Mouse (Mus musculus): ENCODE results near the gene Zbtb20. TPM values are rescaled to one million over a fixed set of nuclear protein-coding genes. Genes with fewer than 3 reads are reported as not detected.

Zbtb20 gene
- polyA plus RNA-seq, 1 experiment from 2014 or later, result 24.5 TPM

DNA sequence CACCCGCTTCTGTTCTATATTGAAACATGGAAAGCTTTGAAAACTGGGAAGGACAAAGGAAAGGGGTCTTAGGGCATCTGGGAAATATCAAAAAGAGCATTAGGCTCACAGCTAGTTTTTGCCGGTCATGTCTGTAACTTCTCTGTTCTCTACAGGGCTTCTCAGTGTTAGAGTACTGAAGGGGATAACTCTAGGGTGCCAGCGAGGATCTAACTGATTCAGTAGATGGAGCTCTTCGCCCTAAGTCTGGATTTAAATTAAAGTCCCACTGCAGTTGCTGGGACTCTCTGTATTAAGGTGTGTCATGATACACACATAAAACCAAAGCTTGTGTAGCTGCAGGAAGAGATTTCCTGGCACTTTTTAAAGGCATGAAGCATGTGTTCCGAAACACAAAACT lies 634.8 kb downstream of the Zbtb20 start:
- Histone ChIP-seq H3K36me3 (no peaks in the 10 kb centered on the region), H3K4me1 (peaks cover 33% of the 10 kb centered on the region), H3K27ac (replicated peaks) (no peak overlapping the region), H3K27me3 (ENCODE audit: low read depth, poor library complexity, severe bottlenecking) (no peaks in the 10 kb centered on the region), H3K9me3 (replicated peaks) (no peaks in the 10 kb centered on the region), H3K4me3 (no peak overlapping the region)
- WGBS, result 60% methylated on average over 5 of the region's 5 CpGs
- DNase-seq (ENCODE audit: low spot score), result no peak

DNA sequence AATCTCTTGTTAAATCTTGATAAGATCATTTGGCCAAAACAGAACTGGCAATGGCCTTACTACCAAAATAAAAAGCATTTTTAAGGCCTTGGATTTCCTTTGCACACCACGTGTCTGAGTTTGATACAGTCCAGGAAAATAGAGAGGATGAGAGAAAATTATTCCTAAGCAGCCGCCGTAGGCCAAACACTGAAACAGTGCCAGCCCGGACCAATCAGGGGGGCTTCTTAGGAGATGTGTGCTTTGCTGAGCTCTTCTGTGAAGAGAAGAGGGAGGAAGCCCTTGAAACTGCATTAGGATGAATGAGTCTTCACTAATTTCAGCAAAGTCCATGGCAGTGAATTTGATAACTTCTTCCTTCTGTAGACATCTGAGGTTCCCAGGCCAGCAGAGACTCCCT lies 635.9 kb downstream of the Zbtb20 start:
- Histone ChIP-seq H3K4me1 (peaks cover 23% of the 10 kb centered on the region), H3K36me3 (no peaks in the 10 kb centered on the region), H3K4me3 (no peak overlapping the region), H3K27ac (replicated peaks) (no peak overlapping the region), H3K27me3 (ENCODE audit: low read depth, poor library complexity, severe bottlenecking) (no peaks in the 10 kb centered on the region), H3K9me3 (replicated peaks) (no peaks in the 10 kb centered on the region)
- 86% methylated on average over 4 of the region's 4 CpGs for WGBS
- DNase-seq (ENCODE audit: low spot score), result no peak

DNA sequence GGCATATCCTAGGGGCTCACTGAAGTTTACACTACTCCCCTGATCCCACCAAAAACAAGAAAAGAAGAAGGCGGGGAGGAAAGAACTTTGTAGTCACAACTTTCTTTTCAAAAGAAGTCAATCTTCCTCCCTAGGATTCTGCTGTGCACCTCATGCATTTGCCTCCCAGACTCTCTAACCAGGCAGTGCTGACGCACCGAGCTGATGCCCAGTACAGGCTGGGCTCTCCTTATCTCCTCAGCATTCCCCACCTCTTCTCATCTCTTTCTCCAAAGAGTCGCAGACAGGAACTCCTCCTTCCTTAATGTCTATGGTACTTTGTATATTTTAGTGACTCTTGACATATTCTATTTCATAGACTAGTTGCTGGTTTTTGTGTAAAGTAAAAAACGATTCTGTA lies 638.3 kb downstream of the Zbtb20 start:
- H3K9me3 ChIP-seq (replicated peaks), result no peaks in the 10 kb centered on the region
- H3K4me3 ChIP-seq, result no peak overlapping the region
- H3K27ac ChIP-seq (replicated peaks), result no peak overlapping the region
- peaks cover 7% of the 10 kb centered on the region; the same call in 1 of the 2 replicates for H3K4me1 ChIP-seq
- H3K27me3 ChIP-seq (ENCODE audit: low read depth, poor library complexity, severe bottlenecking), result no peaks in the 10 kb centered on the region
- H3K36me3 ChIP-seq, result no peaks in the 10 kb centered on the region
- DNase-seq (ENCODE audit: low spot score), result no peak
- WGBS, result 77% methylated on average over 5 of the region's 5 CpGs

DNA sequence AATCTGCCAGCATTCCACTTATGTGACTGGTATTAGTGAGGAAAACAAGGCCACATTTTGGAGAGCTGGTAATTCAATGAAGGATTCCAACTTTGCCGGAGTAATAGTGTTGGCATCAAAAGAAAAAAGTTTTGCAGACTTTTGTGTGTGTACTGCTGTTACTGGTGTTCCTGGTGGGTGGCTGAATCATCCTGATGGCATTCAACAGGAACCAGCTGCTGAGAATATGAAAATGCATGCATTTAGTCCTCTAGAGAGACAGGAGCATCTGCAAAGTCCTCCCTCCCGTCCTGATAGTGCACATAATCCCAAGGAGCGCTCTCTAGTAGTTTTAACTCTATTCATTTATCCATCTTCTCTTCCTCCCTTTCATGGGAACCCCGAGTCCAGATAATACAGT lies 639.9 kb downstream of the Zbtb20 start:
- H3K9me3 ChIP-seq (replicated peaks), result no peaks in the 10 kb centered on the region
- 79% methylated on average over 4 of the region's 4 CpGs for WGBS
- H3K27ac ChIP-seq (replicated peaks), result no peak overlapping the region

DNA sequence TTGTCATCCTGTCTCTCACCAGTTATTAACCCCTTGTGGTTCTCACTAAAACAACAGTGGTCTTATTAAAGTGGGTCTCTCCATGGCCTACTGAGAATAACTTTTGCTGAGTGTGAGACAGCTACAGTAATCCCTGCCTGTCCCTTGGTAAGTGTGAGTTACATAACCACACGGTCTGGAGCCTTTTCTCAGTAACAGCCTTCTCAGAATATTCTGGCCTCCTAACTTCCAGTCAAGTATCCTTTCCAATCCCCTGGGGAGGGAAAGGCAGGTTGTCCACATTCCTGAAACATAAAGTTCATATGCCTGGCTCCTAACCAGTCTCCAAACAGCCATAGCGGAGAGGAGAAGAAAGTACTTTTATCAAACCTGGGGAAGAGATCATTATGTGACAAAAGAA lies 644.6 kb downstream of the Zbtb20 start:
- Histone ChIP-seq H3K9me3 (replicated peaks) (no peaks in the 10 kb centered on the region), H3K4me1 (no peaks in the 10 kb centered on the region; the same call in 1 of the 2 replicates), H3K36me3 (no peaks in the 10 kb centered on the region), H3K27me3 (ENCODE audit: low read depth, poor library complexity, severe bottlenecking) (no peaks in the 10 kb centered on the region), H3K4me3 (no peak overlapping the region), H3K27ac (replicated peaks) (no peak overlapping the region)
- 87% methylated on average over 2 of the region's 2 CpGs for WGBS
- no peak for DNase-seq (ENCODE audit: low spot score)

More for the DNA sequence above, 639.9 kb downstream of the Zbtb20 start:
- no peak for DNase-seq (ENCODE audit: low spot score)
- Histone ChIP-seq H3K36me3 (no peaks in the 10 kb centered on the region), H3K4me1 (peaks cover 2% of the 10 kb centered on the region; the same call in 1 of the 2 replicates), H3K4me3 (no peak overlapping the region), H3K27me3 (ENCODE audit: low read depth, poor library complexity, severe bottlenecking) (no peaks in the 10 kb centered on the region)

DNA sequence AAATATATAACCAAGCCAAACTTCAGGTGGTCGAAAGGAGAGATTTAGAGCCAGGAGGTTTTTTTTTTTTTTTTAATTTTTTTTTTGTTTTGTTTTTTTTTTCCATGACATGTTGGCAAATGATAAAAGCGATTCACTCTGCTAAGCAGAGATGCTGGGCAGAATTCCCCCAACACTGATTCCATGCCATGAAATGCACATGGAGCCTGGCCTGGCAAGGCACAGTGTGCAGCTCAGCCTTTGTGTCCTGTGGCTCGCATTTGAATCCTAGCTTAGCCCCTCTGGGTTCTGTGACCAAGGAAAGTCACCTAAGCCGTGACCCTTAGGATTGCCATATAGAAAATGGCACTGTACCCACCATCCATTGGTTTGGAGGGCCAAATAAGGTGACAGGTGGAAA lies 646.8 kb downstream of the Zbtb20 start:
- Histone ChIP-seq H3K36me3 (no peaks in the 10 kb centered on the region), H3K27me3 (ENCODE audit: low read depth, poor library complexity, severe bottlenecking) (no peaks in the 10 kb centered on the region), H3K4me1 (no peaks in the 10 kb centered on the region; the same call in 1 of the 2 replicates), H3K9me3 (replicated peaks) (no peaks in the 10 kb centered on the region), H3K27ac (replicated peaks) (no peak overlapping the region), H3K4me3 (no peak overlapping the region)
- WGBS, result 89% methylated on average over 4 of the region's 4 CpGs
- no peak for DNase-seq (ENCODE audit: low spot score)

DNA sequence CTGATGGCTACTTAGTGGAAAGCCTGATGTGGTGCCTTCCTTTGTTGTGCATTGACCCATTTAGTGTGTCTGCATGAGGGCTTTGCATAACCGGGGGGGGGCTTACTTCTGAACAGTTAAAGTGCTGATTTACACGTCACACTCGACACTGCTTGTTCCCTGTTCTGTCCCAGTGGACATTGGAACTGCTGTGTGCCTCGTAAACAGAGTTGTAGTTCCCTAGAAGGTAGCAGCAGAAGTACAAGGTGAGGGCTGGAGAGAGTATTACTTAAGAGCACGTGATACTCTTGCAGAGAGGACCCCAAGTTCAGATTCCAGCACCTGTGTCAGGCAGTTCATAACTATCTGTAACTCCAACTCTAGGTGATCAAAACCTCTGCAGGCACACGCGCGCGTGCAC lies 648.5 kb downstream of the Zbtb20 start:
- DNase-seq (ENCODE audit: low spot score), result no peak
- no peaks in the 10 kb centered on the region for H3K27me3 ChIP-seq (ENCODE audit: low read depth, poor library complexity, severe bottlenecking)
- H3K4me3 ChIP-seq, result no peak overlapping the region
- H3K4me1 ChIP-seq, result no peaks in the 10 kb centered on the region; the same call in 1 of the 2 replicates
- no peaks in the 10 kb centered on the region for H3K36me3 ChIP-seq
- 81% methylated on average over 9 of the region's 9 CpGs for WGBS
- no peak overlapping the region for H3K27ac ChIP-seq (replicated peaks)
- H3K9me3 ChIP-seq (replicated peaks), result no peaks in the 10 kb centered on the region

DNA sequence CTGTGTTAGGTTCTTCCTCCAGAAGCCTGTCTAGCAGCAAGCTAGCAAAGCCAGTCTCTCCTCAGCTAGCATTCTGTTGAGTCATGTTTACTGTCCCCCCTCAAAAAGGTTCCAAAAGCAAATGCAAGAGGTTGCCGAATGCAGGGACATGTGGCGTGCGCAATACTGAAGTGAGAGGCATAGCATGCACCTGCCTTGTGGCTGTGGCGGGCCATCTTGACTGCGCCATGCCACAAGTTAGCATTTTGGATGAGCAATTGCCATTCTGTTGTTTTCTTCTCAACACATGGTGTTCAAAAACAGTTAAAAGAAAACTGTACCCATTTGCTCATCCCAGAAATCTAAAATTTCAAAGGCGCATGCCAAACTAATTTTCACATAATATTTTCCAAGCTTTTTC lies 649.9 kb downstream of the Zbtb20 start:
- no peak for DNase-seq (ENCODE audit: low spot score)
- H3K9me3 ChIP-seq (replicated peaks), result no peaks in the 10 kb centered on the region
- no peaks in the 10 kb centered on the region for H3K36me3 ChIP-seq
- no peak overlapping the region for H3K4me3 ChIP-seq
- WGBS, result 95% methylated on average over 6 of the region's 6 CpGs
- no peak overlapping the region for H3K27ac ChIP-seq (replicated peaks)
- H3K27me3 ChIP-seq (ENCODE audit: low read depth, poor library complexity, severe bottlenecking), result no peaks in the 10 kb centered on the region
- H3K4me1 ChIP-seq, result no peaks in the 10 kb centered on the region; the same call in 1 of the 2 replicates

DNA sequence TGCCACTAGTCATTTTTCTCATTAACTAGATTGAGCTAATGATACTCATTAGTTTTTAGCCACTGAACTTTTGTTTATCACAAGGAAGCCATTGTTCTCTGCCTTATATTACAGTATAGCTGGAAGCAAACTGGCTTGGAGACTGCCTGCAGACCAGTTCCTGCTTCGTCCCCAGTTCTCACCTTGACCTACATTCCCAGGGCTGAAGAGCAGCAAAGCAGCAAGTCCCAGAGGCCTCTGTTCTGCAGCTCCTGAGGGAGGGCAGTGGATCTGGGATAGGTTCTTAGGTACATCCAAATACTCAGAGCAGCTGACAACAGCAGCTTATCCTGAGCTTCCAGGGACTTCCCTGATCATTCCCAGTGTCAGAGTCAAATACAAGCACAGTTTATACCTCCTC lies 652.6 kb downstream of the Zbtb20 start:
- H3K27me3 ChIP-seq (ENCODE audit: low read depth, poor library complexity, severe bottlenecking), result no peaks in the 10 kb centered on the region
- no peaks in the 10 kb centered on the region for H3K4me1 ChIP-seq
- no peaks in the 10 kb centered on the region for H3K9me3 ChIP-seq (replicated peaks)
- H3K4me3 ChIP-seq, result no peak overlapping the region
- no peak overlapping the region for H3K27ac ChIP-seq (replicated peaks)
- no peak for DNase-seq (ENCODE audit: low spot score)
- WGBS, result 85% methylated on average over 1 of the region's 1 CpGs
- no peaks in the 10 kb centered on the region for H3K36me3 ChIP-seq

DNA sequence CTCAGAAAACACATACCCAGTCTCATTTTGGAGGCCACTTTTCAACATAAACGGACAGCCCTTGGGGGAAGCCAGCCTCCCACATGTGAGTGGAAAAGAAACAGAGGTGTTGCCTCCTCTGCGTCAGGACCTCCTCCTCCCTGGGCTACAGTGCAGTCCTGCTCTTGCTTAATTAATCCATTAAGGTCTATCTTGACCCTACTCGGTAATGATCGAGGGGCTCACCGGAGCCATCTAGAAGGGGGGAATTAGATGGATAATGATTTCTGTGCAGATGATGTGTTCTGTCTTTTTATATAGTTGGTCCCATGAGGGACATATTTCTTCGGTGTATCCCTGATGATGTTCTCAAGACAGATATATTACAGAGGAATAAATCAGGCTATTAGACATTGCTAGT lies 655.6 kb downstream of the Zbtb20 start:
- H3K4me1 ChIP-seq, result no peaks in the 10 kb centered on the region
- no peak overlapping the region for H3K4me3 ChIP-seq
- DNase-seq (ENCODE audit: low spot score), result no peak
- H3K27ac ChIP-seq (replicated peaks), result no peak overlapping the region
- H3K27me3 ChIP-seq (ENCODE audit: low read depth, poor library complexity, severe bottlenecking), result no peaks in the 10 kb centered on the region
- H3K36me3 ChIP-seq, result no peaks in the 10 kb centered on the region
- H3K9me3 ChIP-seq (replicated peaks), result no peaks in the 10 kb centered on the region
- 92% methylated on average over 6 of the region's 6 CpGs for WGBS

DNA sequence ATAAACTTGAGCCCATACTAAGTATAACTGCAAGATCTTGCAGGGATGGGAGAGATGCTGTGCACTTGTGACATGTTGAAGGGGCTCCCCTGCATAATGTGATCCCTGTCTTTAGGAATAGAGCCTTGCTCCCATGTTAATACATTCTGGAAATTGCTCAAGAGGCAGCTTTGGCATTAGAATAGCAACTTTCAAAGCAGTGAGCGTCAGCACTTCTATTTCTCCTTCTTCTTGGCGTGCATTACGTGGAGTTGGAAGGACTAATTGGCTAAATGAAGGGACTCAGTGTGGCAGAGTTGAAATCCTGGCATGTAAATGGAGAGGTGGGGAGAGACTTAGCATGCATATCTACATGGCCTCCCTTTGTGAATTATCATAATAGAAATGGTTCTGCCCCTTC lies 658.4 kb downstream of the Zbtb20 start:
- Histone ChIP-seq H3K36me3 (no peaks in the 10 kb centered on the region), H3K4me1 (no peaks in the 10 kb centered on the region), H3K9me3 (replicated peaks) (no peaks in the 10 kb centered on the region), H3K27ac (replicated peaks) (no peak overlapping the region), H3K4me3 (no peak overlapping the region), H3K27me3 (ENCODE audit: low read depth, poor library complexity, severe bottlenecking) (no peaks in the 10 kb centered on the region)
- DNase-seq (ENCODE audit: low spot score), result no peak
- 96% methylated on average over 3 of the region's 3 CpGs for WGBS

DNA sequence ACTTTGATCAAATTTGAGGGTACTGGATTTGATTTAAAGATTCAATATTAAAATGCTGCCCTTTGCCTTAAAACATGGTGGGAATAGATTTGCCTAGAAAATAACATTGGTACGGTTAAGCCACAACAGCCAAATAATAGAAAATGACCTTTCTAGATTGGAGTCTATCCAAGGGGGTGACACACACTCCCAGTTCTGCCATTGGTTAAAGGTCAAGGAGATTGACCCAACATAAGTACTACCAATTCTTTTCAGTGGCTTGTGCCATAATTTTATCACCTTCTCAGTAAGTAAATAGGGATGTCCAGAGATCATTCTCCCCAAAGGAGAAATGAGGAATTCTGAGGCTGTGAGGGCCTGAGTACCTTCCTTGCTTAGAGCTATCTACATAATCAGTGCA lies 660.2 kb downstream of the Zbtb20 start:
- WGBS, result 94% methylated on average over 1 of the region's 1 CpGs
- Histone ChIP-seq H3K36me3 (no peaks in the 10 kb centered on the region), H3K9me3 (replicated peaks) (no peaks in the 10 kb centered on the region), H3K4me1 (no peaks in the 10 kb centered on the region), H3K27me3 (ENCODE audit: low read depth, poor library complexity, severe bottlenecking) (no peaks in the 10 kb centered on the region), H3K27ac (replicated peaks) (no peak overlapping the region), H3K4me3 (no peak overlapping the region)
- DNase-seq (ENCODE audit: low spot score), result no peak

DNA sequence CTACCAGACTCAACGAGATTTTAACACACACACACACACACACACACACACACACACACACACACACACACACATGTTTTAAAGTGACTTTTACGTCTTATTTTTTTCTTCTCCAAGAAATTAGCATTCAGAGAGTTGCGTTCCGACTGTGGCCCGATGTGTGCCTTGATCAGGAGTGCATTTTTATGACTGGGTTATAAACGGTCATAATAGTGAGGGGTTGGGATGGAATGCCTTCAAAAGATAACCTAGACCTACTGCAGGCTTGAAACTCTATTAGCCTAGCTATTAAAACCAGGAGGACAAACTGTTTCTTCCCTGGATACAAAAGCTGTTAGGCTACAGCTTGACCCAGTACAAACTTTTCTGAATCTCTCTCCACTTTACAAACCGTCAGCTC lies 661.5 kb downstream of the Zbtb20 start:
- no peak for DNase-seq (ENCODE audit: low spot score)
- H3K4me1 ChIP-seq, result no peaks in the 10 kb centered on the region
- H3K27me3 ChIP-seq (ENCODE audit: low read depth, poor library complexity, severe bottlenecking), result no peaks in the 10 kb centered on the region
- no peaks in the 10 kb centered on the region for H3K36me3 ChIP-seq
- no peak overlapping the region for H3K27ac ChIP-seq (replicated peaks)
- H3K9me3 ChIP-seq (replicated peaks), result no peaks in the 10 kb centered on the region
- no peak overlapping the region for H3K4me3 ChIP-seq
- WGBS, result 86% methylated on average over 7 of the region's 7 CpGs

DNA sequence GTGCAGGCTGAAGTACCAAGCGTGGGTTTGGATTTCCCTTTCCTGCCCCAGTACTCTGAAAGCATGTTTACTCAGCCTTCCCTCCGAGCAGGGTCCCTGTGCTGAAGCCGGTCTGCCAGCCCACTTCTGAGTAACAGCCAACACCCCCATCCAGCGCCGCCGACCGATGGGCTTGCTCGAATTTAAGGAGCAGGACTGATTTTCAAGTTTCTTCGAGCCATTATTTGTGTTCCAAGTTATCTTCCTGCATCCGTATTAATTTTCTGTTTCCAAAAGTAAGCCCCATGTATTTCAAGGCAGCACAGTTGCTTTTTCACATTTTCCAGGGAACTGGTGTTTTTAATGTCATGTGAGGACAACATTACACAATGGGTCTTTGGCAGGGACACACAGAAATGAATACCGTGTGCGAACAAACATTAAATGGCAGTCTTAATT lies 664.0 kb downstream of the Zbtb20 start:
- WGBS, result 90% methylated on average over 12 of the region's 12 CpGs
- H3K9me3 ChIP-seq (replicated peaks), result no peaks in the 10 kb centered on the region
- no peak overlapping the region for H3K27ac ChIP-seq (replicated peaks)
- no peaks in the 10 kb centered on the region for H3K4me1 ChIP-seq
- no peak for DNase-seq (ENCODE audit: low spot score)
- no peaks in the 10 kb centered on the region for H3K27me3 ChIP-seq (ENCODE audit: low read depth, poor library complexity, severe bottlenecking)
- no peak overlapping the region for H3K4me3 ChIP-seq
- no peaks in the 10 kb centered on the region for H3K36me3 ChIP-seq
